Mouse (Mus musculus) kidney, adult 11 months (tissue): ENCODE measurements around the gene Acadm.
A peak's percentile ranks its signal among the peaks of the same experiment; 100 is the strongest.

ENCODE experiments used
- DNase-seq: peaks from one replicate; pipeline ENCODE4 v3.0.0; 2022

The Acadm gene

DNA sequence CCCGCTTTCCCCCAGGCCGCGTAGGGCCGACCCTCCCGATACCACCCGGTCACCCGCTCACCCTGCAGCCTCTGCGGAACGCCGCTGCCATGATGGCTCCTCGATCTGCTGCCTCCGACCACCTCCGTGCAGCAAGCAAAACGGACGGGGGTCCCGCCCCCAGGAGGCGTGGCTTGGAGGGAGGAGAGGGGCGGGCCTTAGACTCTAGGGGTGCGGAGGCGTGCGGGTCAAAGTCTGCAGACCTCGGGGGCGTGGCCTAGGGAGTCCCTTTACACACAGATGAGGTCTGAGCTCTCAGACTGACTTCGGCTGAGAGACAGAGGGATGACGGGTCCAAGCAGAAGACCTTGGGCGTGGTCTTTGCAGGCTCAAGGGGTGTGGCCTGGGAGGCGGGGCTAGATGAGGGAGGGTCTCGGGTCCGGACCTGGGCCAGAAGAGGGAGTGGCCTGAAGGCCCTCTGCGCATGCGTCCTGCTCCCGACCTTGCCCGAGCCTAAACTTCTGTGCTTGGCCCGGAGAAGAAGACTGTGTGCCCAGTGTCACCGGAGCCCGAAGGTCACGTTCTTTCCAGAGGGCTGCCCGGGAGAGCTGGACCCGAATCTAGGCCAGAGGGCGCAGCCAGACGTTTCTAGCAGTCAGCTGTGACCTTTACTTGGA is at the start of gene Acadm:
Gene Acadm, minus strand, starts transcription at position 298 of the 656 bp plus-strand sequence.
- DNase-seq, result peak; percentile 100

DNA sequence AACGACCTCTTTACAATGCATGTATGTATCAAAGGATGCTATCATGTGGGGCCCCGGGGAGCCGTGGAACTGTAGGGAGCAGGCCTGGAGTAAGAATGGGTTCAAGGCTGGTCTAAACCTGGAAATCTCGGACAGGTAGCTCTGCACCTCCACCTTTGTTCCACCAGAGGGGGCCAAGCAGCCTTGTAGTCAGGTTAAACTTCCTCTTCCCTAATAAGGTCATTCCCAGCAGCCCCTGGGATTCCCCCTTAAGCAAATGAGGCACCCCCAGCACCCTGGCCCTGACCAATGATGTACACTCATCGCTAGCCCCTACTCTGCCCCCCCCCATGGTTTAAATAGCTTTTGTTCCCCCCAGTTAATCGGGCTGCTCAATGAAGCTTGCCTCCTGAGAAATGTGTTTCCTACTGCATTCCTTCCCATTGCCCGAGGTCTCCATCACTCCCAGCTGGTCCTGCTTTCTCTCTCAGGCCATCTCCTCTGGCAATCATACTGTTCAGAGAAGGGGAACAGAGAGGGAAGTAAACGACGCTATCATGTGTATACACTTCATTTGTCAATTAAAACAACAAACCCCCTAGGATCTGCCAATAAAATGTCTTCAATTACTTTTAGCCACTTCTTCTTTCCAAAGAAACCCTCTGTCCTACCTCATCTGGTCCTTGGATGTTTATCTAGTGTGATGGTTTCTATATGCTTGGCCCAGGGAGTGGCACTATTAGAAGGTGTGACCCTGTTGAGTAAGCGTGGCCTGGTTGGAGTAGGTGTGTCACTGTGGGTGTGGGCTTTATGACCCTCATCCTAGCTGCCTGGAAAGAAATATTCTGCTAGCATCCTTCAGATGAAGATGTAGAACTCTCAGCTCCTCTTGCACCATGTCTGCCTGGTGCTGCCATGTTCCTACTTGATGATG is 40.3 kb upstream of the Acadm start:
- DNase-seq, result peak; percentile 6

- no peak for DNase-seq
Measured at GRCm38 (mm10) chr3:153980611-153981010, 36.2 kb upstream of the Acadm start.

GRCm38 (mm10) chr3:153975791-153976190 is 31.4 kb upstream of the Acadm start:
- no peak for DNase-seq

GRCm38 (mm10) chr3:153975060-153975459 is 30.6 kb upstream of the Acadm start:
- no peak for DNase-seq

GRCm38 (mm10) chr3:153973949-153974760 is 29.7 kb upstream of the Acadm start:
- DNase-seq, result no peak

GRCm38 (mm10) chr3:153973171-153973948 is 28.9 kb upstream of the Acadm start, which contains the start of gene Slc44a5:
Gene Slc44a5 (plus strand): TSS chr3:153973436.
- DNase-seq, result no peak

DNA sequence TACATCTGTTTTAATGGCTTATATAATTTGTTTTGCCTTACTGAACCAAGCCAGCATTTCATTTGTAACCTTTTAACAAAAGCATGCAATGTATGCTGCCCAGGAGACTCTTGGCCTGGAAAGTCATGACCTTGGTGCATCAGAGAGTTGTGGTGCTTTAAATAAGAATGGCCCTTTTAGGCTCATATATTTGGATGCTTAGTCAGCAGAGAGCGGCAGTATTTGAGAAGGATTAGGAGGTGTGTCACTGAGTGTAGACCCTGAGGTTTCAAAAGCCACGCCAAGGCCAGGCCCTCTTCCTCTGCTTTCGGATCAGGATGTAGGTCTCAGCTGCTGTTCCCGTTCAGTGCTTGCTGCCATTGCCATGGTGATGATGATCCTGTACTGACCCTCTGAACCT is 25.0 kb upstream of the Acadm start:
- DNase-seq, result no peak

- DNase-seq, result no peak
Measured at GRCm38 (mm10) chr3:153968549-153968948, 24.1 kb upstream of the Acadm start.

DNA sequence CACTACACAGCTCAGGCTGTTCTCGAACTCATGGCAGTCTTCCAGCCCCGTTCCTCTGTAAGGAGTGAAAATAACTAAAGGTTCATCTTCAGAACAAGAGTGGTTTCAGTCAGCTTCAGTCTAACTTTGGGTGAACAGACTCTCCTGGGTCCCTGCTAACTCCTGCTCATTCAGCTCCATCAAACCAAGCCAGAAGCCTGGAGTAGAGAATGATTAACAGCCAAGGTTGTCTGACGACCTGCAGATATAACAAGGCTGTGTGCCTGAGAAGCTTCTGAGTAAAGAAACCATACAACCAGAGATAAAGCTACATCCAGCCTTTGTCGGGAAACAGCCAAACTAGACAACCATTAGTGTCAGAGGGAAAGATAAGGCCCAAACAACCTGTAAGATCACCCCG is 23.0 kb upstream of the Acadm start:
- DNase-seq, result peak; percentile 28

DNA sequence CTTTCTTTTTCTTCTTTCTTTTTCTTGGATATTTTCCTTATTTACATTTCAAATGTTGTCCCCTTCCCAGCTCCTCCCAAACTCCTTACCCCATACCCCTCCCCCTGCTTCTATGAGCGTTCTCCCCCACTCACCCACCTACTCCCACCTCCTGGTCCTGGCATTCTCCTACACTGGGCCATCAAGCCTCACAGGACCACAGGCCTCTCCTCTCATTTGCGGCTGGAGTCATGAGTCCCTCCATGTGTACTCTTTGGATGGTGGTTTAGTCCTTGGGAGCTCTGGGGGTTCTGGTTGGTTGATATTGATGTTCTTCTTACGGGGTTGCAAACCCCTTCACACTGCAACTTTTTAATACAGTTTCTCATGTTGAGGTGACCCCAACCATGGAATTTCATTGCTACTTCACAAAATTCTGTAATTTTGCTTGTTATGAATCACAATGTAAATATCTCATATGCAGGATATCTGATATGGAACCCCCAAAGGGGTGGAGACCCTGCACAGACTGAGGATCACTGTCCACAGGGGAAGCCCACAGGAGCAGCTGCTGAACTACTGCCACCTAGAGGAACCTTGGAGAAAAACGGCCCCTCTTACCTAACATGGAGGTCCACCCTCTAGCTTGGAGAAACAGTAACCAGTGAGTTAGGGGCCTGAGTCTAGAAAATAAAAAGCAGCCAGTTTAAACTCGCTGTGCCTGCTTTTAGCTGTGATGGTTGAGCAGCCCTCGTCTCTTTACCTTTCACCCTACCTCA is 17.4 kb upstream of the Acadm start:
- DNase-seq, result no peak

- DNase-seq, result no peak
Measured at GRCm38 (mm10) chr3:153960884-153961283, 16.5 kb upstream of the Acadm start.

DNA sequence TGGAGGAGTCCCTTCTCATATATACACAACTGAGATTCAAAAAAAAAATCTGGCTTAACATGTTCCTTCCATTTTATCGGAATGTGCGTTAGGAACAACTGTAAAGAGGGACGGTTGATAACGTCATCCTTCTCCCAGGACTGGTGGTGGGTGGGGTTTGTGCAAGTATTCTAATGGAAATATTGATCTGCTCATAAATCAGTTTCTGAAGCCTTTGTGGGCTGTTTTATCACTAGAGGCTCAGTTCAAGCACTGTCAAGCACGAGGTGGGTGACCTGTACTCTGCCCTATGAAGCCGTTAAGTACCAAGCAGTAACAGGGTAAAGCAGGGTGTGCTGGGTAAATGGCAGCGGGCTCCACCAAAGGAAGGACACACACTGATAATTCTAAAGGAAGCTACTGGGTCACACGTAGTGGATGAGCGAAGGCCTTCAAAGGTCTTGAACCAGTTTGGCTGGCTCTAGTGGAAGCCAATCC is 15.3 kb upstream of the Acadm start:
- no peak for DNase-seq

- DNase-seq, result no peak
Measured at GRCm38 (mm10) chr3:153959035-153959730, 14.8 kb upstream of the Acadm start.

- no peak for DNase-seq
Measured at GRCm38 (mm10) chr3:153957916-153958315, 13.5 kb upstream of the Acadm start.

GRCm38 (mm10) chr3:153948176-153948575 is 3.7 kb upstream of the Acadm start:
- DNase-seq, result no peak

GRCm38 (mm10) chr3:153947271-153947670 is 2.8 kb upstream of the Acadm start:
- no peak for DNase-seq

DNA sequence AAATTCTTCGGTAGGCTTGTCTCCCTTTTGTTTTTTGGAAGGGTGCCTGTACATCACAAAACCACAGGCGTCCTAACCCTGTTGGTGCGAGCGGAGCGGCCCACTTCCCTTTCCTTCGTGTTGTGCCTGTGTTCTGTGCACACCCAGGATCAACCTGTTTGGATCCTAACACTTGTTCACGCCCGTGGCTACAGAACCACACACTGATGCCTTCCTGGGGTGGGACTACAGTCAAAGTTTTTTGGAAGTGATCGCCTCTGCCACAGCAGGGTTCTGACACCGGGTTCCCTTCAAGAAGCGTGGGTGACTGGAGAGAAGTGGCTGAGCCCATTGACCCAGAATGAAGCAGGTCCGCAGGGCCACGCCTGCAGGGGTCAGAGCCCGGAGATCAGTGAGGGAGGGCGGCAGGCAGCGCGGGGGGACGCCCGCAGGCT is 514 bp downstream of the Acadm start:
- DNase-seq, result no peak

- no peak for DNase-seq
Measured at GRCm38 (mm10) chr3:153943003-153943640, 1.3 kb downstream of the Acadm start.

- no peak for DNase-seq
Measured at GRCm38 (mm10) chr3:153941613-153942012, 2.8 kb downstream of the Acadm start.
